Mouse (Mus musculus) heart, embryonic 15.5 days (tissue): ENCODE results near the gene Amdhd2. TPM values are rescaled to one million over a fixed set of nuclear protein-coding genes. Genes with fewer than 3 reads are reported as not detected.
A peak's percentile ranks its signal among the peaks of the same experiment; 100 is the strongest.
"Not testable (repeated sequence)": the region's sequence is repeated elsewhere in the genome, so short reads cannot be mapped to it uniquely, and the experiment has no call there.

ENCODE experiments used
- ATAC-seq: fragments of 200-750 bp; cut with Nextera tagmentation; replicated peaks from 2 replicates; pipeline ENCODE4 v1.8.0; 2017; ENCODE audit warnings: low read depth, moderate TSS enrichment; ENCODE audit not compliant: insufficient number of reproducible peaks, insufficient read depth, low FRiP score
- H3K27ac ChIP-seq: fragments of 300-500 bp; sonication (generic); 2 replicates; pipeline ENCODE4 v1.5.1; 2015; ENCODE audit warnings: mild to moderate bottlenecking, inconsistent platforms
- H3K27me3 ChIP-seq: fragments of 300-500 bp; sonication (generic); 2 replicates; pipeline ENCODE4 v1.6.1; 2015; ENCODE audit warnings: inconsistent platforms
- H3K36me3 ChIP-seq: fragments of 300-500 bp; sonication (generic); 2 replicates; pipeline ENCODE4 v1.6.1; 2015; ENCODE audit warnings: mild to moderate bottlenecking, inconsistent platforms
- H3K4me1 ChIP-seq: fragments of 300-500 bp; sonication (generic); replicated peaks from 2 replicates; pipeline ENCODE4 v1.6.1; 2015; ENCODE audit warnings: inconsistent platforms
- H3K4me2 ChIP-seq: fragments of 300-500 bp; sonication (generic); 2 replicates; pipeline ENCODE4 v1.6.1; 2015; ENCODE audit warnings: inconsistent platforms, mild to moderate bottlenecking, moderate library complexity
- H3K4me3 ChIP-seq: fragments of 300-500 bp; sonication (generic); 2 replicates; pipeline ENCODE4 v1.5.1; 2015; ENCODE audit warnings: mild to moderate bottlenecking, inconsistent platforms
- H3K9ac ChIP-seq: fragments of 300-500 bp; sonication (generic); 2 replicates; pipeline ENCODE4 v1.6.1; 2015; ENCODE audit warnings: mild to moderate bottlenecking, inconsistent platforms
- H3K9me3 ChIP-seq: fragments of 300-500 bp; sonication (generic); replicated peaks from 2 replicates; pipeline ENCODE4 v1.6.1; 2016; ENCODE audit warnings: inconsistent platforms
- WGBS: fragments of 180-500 bp; shearing (Covaris S2); methylation state at CpG from one replicate; pipeline ENCODE4 v1.1.7; 2015; ENCODE audit warnings: mixed read lengths; 5-methylcytosine and 5-hydroxymethylcytosine counted together
- polyA plus RNA-seq: library from polyadenylated mRNA; unstranded; fragments of >200 nt; fragmentation: Nextera tagmentation; extraction: Ambion mirVana; gene quantifications from 2 replicates; pipeline ENCODE4 v1.2.1, GENCODE M21; 2015

Gene Amdhd2
- polyA plus RNA-seq, 1 experiment from 2014 or later = 20.6 TPM

DNA sequence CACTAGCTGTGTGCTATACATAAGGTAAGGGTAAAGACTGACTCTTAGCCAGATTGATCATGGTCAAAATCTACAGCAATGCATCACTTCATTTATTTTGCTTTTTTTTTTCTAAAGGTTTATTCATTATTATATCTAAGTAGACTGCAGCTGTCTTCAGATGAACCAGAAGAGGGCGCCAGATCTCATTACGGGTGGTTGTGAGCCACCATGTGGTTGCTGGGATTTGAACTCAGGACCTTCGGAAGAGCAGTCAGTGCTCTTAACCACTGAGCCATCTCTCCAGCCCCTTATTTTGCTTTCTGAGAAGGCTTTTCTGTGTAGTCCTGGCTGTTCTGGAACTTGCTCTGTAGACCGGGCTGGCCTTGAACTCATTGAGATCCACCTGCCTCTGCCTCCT is 30.6 kb downstream of the Amdhd2 start:
- H3K9ac ChIP-seq, H3K4me2 ChIP-seq, H3K27ac ChIP-seq, H3K27me3 ChIP-seq, H3K36me3 ChIP-seq, ATAC-seq, H3K9me3 ChIP-seq, H3K4me3 ChIP-seq: not testable (repeated sequence)
- WGBS = 89% methylated on average over 4 of the region's 4 CpGs
- peaks cover 27% of the 10 kb centered on the region for H3K4me1 ChIP-seq

DNA sequence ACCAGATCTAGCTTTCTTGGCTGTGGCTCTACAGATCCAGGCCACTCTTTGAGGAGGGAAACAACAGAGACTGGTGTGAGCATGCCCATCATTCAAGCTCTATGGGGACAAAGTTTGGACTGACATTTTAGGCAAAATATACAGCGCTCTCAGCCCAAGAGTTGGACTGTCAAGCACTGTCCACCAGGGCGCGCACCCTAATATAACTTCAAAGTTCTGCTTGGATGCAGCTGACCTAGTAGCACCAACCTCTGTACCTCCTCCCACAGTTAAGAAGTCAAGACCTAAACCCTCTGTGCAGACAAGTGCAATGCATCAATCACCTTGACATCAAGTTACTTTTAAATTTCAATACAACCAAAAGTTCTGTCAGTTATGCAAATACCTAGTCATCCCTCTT is 32.0 kb downstream of the Amdhd2 start:
- Histone ChIP-seq H3K27ac (no peak overlapping the region), H3K27me3 (no peaks in the 10 kb centered on the region), H3K9ac (no peak overlapping the region), H3K36me3 (no peaks in the 10 kb centered on the region), H3K4me3 (no peak overlapping the region), H3K4me1 (peaks cover 15% of the 10 kb centered on the region), H3K9me3 (no peaks in the 10 kb centered on the region), H3K4me2 (no peak overlapping the region)
- WGBS = 85% methylated on average over 3 of the region's 3 CpGs
- ATAC-seq = no peak

DNA sequence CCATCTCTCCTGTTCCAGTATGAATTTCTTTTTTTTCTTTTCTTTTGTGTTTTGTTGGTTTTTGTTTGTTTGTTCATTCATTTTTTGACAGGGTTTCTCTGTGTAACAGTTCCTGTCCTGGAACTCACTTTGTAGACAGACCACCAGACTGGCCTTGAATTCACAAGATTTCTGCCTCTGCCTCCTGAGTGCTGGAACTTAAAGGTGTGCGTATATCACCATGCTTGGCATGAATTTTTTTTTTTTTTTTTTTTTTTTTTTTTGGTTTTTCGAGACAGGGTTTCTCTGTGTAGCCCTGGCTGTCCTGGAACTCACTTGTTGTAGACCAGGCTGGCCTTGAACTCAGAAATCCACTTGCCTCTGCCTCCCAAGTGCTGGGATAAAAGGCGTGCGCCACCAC is 34.3 kb downstream of the Amdhd2 start:
- not testable (repeated sequence) for H3K4me2 ChIP-seq, H3K36me3 ChIP-seq, H3K27me3 ChIP-seq, H3K9me3 ChIP-seq, H3K4me3 ChIP-seq, ATAC-seq, H3K27ac ChIP-seq, H3K9ac ChIP-seq
- peaks cover 11% of the 10 kb centered on the region for H3K4me1 ChIP-seq
- WGBS = 89% methylated on average over 4 of the region's 4 CpGs

DNA sequence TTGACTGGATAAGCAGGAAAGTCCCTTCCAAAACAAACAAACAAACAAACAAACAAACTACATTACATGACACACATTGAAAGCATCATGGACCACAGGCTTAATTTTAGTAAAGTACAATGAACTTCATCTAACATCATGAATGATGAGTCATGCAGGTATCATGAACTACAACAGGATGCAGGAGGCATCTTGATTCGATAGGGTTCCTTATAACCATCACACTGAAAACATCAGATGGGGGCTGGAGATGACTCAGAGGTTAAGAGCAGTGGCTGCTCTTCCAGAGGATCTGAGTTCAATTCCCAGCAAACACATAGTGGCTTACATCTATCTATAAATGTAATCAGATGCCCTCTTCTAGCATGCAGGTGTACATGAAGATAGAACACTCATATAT is 36.0 kb downstream of the Amdhd2 start:
- Histone ChIP-seq H3K27me3 (no peaks in the 10 kb centered on the region), H3K9ac (no peak overlapping the region), H3K4me1 (peaks cover 9% of the 10 kb centered on the region), H3K9me3 (no peaks in the 10 kb centered on the region), H3K4me2 (no peak overlapping the region), H3K4me3 (no peak overlapping the region), H3K27ac (no peak overlapping the region), H3K36me3 (no peaks in the 10 kb centered on the region)
- WGBS = 88% methylated on average over 1 of the region's 1 CpGs
- ATAC-seq = no peak

DNA sequence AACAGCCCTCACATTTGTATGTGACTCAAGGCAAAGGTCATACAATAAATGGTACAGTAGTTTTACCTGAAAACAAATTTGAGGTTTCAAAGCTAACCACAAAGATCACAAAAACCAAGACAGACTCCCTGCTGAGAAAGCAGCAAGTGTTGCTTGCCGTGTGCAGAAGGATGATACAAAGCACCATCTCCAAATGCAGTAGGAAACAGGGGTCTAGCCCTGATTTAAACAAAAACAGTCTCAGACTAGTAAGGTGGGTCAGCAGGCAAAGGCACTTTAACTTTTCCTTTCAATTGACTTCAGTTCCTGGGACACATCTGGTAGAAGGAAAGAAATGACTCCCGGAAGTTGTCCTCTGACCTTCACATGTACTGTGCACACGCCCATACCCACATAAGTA is 36.8 kb downstream of the Amdhd2 start:
- H3K4me2 ChIP-seq = no peak overlapping the region
- no peak overlapping the region for H3K4me3 ChIP-seq
- no peak for ATAC-seq
- no peak overlapping the region for H3K27ac ChIP-seq
- no peaks in the 10 kb centered on the region for H3K27me3 ChIP-seq
- H3K36me3 ChIP-seq = no peaks in the 10 kb centered on the region
- 82% methylated on average over 3 of the region's 3 CpGs for WGBS
- H3K9me3 ChIP-seq = no peaks in the 10 kb centered on the region
- peaks cover 9% of the 10 kb centered on the region for H3K4me1 ChIP-seq
- no peak overlapping the region for H3K9ac ChIP-seq

DNA sequence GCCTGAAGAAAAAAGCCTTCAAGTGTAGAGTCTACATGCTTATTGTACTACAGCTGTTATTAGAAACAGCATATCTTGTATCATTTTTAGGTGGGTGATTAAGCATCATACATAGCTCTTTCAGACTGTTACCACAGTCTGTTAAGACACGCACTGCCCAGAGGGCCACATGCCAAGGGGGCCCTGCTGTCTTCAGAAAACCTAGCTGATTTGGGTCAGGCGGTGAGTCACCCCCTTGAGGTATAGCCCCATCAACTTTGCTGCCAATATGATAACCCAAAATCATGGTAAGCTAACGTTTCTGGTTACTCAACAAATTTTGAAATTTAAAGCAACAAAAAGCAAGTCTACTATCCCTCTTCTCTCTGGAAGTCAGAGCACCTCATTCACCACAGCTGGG is 44.1 kb downstream of the Amdhd2 start:
- no peaks in the 10 kb centered on the region for H3K27me3 ChIP-seq
- no peak overlapping the region for H3K27ac ChIP-seq
- H3K9ac ChIP-seq = no peak overlapping the region
- no peaks in the 10 kb centered on the region for H3K36me3 ChIP-seq
- H3K4me3 ChIP-seq = no peak overlapping the region
- H3K9me3 ChIP-seq = no peaks in the 10 kb centered on the region
- WGBS = 68% methylated on average over 3 of the region's 3 CpGs
- no peak for ATAC-seq
- H3K4me1 ChIP-seq = peaks cover 12% of the 10 kb centered on the region
- no peak overlapping the region for H3K4me2 ChIP-seq

DNA sequence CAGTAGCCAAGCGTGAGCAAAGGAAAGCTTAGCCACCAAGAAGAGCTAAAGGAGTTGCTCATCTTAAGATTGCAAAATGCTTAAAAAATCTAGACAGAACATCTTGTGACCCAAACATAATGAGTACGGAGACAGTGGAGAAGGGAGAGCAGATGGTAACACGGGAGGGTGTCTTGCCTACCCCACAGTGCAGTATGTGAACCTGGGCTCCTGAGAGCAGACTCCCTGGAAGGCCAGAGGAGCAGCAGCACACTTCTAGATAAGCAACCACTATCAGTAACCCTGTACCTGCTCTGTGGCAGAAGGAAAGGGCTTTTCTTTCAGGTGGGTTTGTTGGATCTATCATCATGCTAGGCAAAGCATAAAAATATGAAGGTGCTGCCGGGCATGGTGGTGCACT is 50.5 kb downstream of the Amdhd2 start:
- 82% methylated on average over 4 of the region's 4 CpGs for WGBS

DNA sequence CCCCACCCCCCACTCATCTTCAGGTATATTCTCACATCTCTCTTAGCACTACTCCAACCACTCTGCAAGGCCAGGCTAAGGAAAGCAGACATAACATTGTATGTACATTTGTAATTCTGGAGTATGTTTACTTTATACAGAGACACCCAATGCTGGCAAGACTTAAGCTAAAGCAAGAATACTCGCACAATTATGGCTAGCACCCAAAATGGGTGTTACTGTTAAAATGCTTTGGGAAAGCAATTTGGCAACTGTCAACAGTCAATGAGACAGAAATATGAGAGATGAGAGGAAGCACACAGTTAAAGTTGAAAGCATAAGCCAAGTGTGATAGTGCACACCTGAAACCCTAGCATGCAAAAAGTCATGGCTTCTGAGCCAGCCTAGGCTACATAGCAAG is 52.3 kb downstream of the Amdhd2 start:
- ATAC-seq = no peak
- 84% methylated on average over 1 of the region's 1 CpGs for WGBS
- H3K36me3 ChIP-seq = peaks cover 9% of the 10 kb centered on the region; the same call in 1 of the 2 replicates
- H3K9me3 ChIP-seq = no peaks in the 10 kb centered on the region
- no peak overlapping the region for H3K9ac ChIP-seq
- no peak overlapping the region for H3K4me2 ChIP-seq
- H3K27me3 ChIP-seq = no peaks in the 10 kb centered on the region
- H3K27ac ChIP-seq = no peak overlapping the region
- H3K4me3 ChIP-seq = no peak overlapping the region
- H3K4me1 ChIP-seq = peaks cover 11% of the 10 kb centered on the region; the same call in 1 of the 2 replicates

More for the DNA sequence above, 50.5 kb downstream of the Amdhd2 start:
- Histone ChIP-seq H3K4me3 (no peak overlapping the region), H3K4me2 (no peak overlapping the region), H3K9me3 (no peaks in the 10 kb centered on the region), H3K27me3 (no peaks in the 10 kb centered on the region), H3K36me3 (peaks cover 5% of the 10 kb centered on the region; the same call in 1 of the 2 replicates), H3K9ac (no peak overlapping the region), H3K4me1 (peaks cover 17% of the 10 kb centered on the region), H3K27ac (no peak overlapping the region)
- no peak for ATAC-seq

DNA sequence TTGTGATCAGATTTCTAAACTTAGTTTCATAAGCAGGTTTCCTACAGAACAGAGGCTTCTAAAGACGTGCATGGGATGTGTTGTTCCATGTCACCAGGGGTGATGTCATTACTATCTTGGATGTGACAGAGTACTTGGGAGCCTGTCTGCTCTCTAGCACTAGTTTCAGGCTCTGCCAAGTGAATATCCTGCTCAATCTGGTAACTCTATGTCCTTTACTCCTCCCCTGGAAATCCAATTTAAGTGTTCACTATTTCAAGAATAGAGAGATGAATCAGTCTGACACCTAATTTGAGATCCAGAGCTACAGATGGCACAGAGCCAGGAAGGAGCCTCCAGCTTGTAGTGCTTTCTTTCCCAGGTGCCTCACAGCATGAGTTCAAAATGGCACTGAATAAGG is 54.7 kb downstream of the Amdhd2 start:
- Histone ChIP-seq H3K9ac (no peak overlapping the region), H3K9me3 (no peaks in the 10 kb centered on the region), H3K27me3 (no peaks in the 10 kb centered on the region), H3K4me2 (no peak overlapping the region), H3K36me3 (peaks cover 27% of the 10 kb centered on the region), H3K4me3 (no peak overlapping the region), H3K4me1 (0 out of 2 replicates have a peak, but pooled peaks cover 8% of the 10 kb centered on the region), H3K27ac (peak overlapping the region; percentile 67)
- ATAC-seq = peak; percentile 72
- 18% methylated on average over 1 of the region's 1 CpGs for WGBS

Other genes starting within 250 kb of the Amdhd2 start
- gene Dcpp3, start 246.3 kb downstream of the Amdhd2 start, polyA plus RNA-seq = not detected in 2 replicates
- gene Sbp, start 222.1 kb downstream of the Amdhd2 start, polyA plus RNA-seq = not detected in 2 replicates
- not detected in 2 replicates for gene Sbpl, start 208.5 kb downstream of the Amdhd2 start, polyA plus RNA-seq
- gene Prss30, start 183.2 kb downstream of the Amdhd2 start, polyA plus RNA-seq = 0.34 TPM in 1 of 2 replicates, not detected in the other
- 0.13 TPM in 1 of 2 replicates, not detected in the other for gene Prss22, start 165.7 kb downstream of the Amdhd2 start, polyA plus RNA-seq
- not detected in 2 replicates for gene Prss27, start 125.6 kb downstream of the Amdhd2 start, polyA plus RNA-seq
- 31.3 and 37.6 TPM in 2 replicates for gene Kctd5, start 90.3 kb downstream of the Amdhd2 start, polyA plus RNA-seq
- gene Pdpk1, start 12.8 kb downstream of the Amdhd2 start, polyA plus RNA-seq = 37.7 and 39.5 TPM in 2 replicates
- gene Atp6v0c, start 5.9 kb upstream of the Amdhd2 start, polyA plus RNA-seq = 447 and 510 TPM in 2 replicates
- gene Tbc1d24, start 41.8 kb upstream of the Amdhd2 start, polyA plus RNA-seq = 3.6 and 3.8 TPM in 2 replicates
- gene Ntn3, start 45.8 kb upstream of the Amdhd2 start, polyA plus RNA-seq = 1.9 and 2.9 TPM in 2 replicates
- gene Tedc2, start 57.1 kb upstream of the Amdhd2 start, polyA plus RNA-seq = 4.3 and 7.3 TPM in 2 replicates
- 29.2 and 36.1 TPM in 2 replicates for gene Ccnf, start 87.7 kb upstream of the Amdhd2 start, polyA plus RNA-seq
- 0.10 TPM in 1 of 2 replicates, not detected in the other for gene Abca17, start 187.3 kb upstream of the Amdhd2 start, polyA plus RNA-seq
- 6.0 and 7.8 TPM in 2 replicates for gene Abca3, start 188.2 kb upstream of the Amdhd2 start, polyA plus RNA-seq